Mouse (Mus musculus) hindbrain, embryonic 14.5 days (tissue): ENCODE measurements around the gene Cdkl3. TPM values are rescaled to one million over a fixed set of nuclear protein-coding genes. Genes with fewer than 3 reads are reported as not detected.
A peak's percentile ranks its signal among the peaks of the same experiment; 100 is the strongest.

Experiments
- ATAC-seq: fragments of 200-750 bp; cut with Nextera tagmentation; 2 replicates; pipeline ENCODE4 v1.8.0; 2017; ENCODE audit warnings: moderate number of reproducible peaks, mild to moderate bottlenecking, moderate TSS enrichment, moderate library complexity; ENCODE audit not compliant: low FRiP score
- DNase-seq: peaks from one replicate; pipeline ENCODE4 v3.0.0-alpha.2; 2015; ENCODE audit warnings: low spot score
- H3K27ac ChIP-seq: fragments of 300-500 bp; sonication (generic); 2 replicates; pipeline ENCODE4 v1.5.1; 2014; ENCODE audit warnings: mild to moderate bottlenecking, moderate library complexity
- H3K27me3 ChIP-seq: fragments of 300-500 bp; sonication (generic); 2 replicates; pipeline ENCODE4 v1.6.1; 2014; ENCODE audit warnings: mild to moderate bottlenecking, low read length, mixed read lengths; ENCODE audit not compliant: control insufficient read depth, insufficient read depth
- H3K36me3 ChIP-seq: fragments of 300-500 bp; sonication (generic); replicated peaks from 2 replicates; pipeline ENCODE4 v1.6.1; 2014; ENCODE audit not compliant: control insufficient read depth, insufficient read depth
- H3K4me1 ChIP-seq: fragments of 300-500 bp; sonication (generic); replicated peaks from 2 replicates; pipeline ENCODE4 v1.6.1; 2014; ENCODE audit warnings: antibody characterized with exemption, low read length, mixed read lengths; ENCODE audit not compliant: control insufficient read depth, insufficient read depth
- H3K4me2 ChIP-seq: fragments of 300-500 bp; sonication (generic); replicated peaks from 2 replicates; pipeline ENCODE4 v1.6.1; 2014; ENCODE audit warnings: mild to moderate bottlenecking, moderate library complexity
- H3K4me3 ChIP-seq: fragments of 300-500 bp; sonication (generic); replicated peaks from 2 replicates; pipeline ENCODE4 v1.5.1; 2014; ENCODE audit warnings: mild to moderate bottlenecking, low read length
- H3K9ac ChIP-seq: fragments of 300-500 bp; sonication (generic); 2 replicates; pipeline ENCODE4 v1.6.1; 2014
- H3K9me3 ChIP-seq: fragments of 300-500 bp; sonication (generic); 2 replicates; pipeline ENCODE4 v1.6.1; 2016; ENCODE audit warnings: low read length; ENCODE audit not compliant: control insufficient read depth
- WGBS: fragments of 180-500 bp; shearing (Covaris S2); extraction: QIAGEN DNeasy Blood & Tissue Kit; methylation state at CpG from one replicate; pipeline ENCODE4 v1.1.7; 2014; 5-methylcytosine and 5-hydroxymethylcytosine counted together
- polyA plus RNA-seq: library from polyadenylated mRNA; unstranded; fragments of >200 nt; fragmentation: Nextera tagmentation; extraction: Ambion mirVana; gene quantifications from 2 replicates; pipeline ENCODE4 v1.2.1, GENCODE M21; 2014

Cdkl3 gene
- 25.9 and 27.0 TPM in 2 replicates for polyA plus RNA-seq

GRCm38 (mm10) chr11:52003772-52004528, at the start of gene Cdkl3:
Gene Cdkl3 (plus strand): TSS chr11:52004221.
- no peaks in the 10 kb centered on the region for H3K9me3 ChIP-seq
- peak; percentile 91 for DNase-seq

GRCm38 (mm10) chr11:51956112-51956511, 47.9 kb upstream of the Cdkl3 start:
- Histone ChIP-seq H3K27me3 (no peaks in the 10 kb centered on the region), H3K36me3 (no peaks in the 10 kb centered on the region), H3K4me2 (no peak overlapping the region), H3K9me3 (no peaks in the 10 kb centered on the region), H3K9ac (no peak overlapping the region), H3K4me3 (no peak overlapping the region), H3K27ac (no peak overlapping the region), H3K4me1 (no peaks in the 10 kb centered on the region)
- DNase-seq (no peak), ATAC-seq (no peak)
- 81% methylated on average over 9 of the region's 9 CpGs for WGBS

More at GRCm38 (mm10) chr11:52003772-52004528, at the start of gene Cdkl3:
- WGBS = under 1% methylated on average over 51 of the region's 51 CpGs
- Histone ChIP-seq H3K4me1 (peaks cover 24% of the 10 kb centered on the region), H3K27me3 (no peaks in the 10 kb centered on the region), H3K36me3 (no peaks in the 10 kb centered on the region), H3K9ac (peak within 1 kb of the TSS; percentile 76), H3K4me3 (peak within 1 kb of the TSS; percentile 67), H3K4me2 (peak within 1 kb of the TSS; percentile 74), H3K27ac (peak within 1 kb of the TSS; percentile 87)
- ATAC-seq = peak; percentile 91

- DNase-seq = no peak
- no peak overlapping the region for H3K27ac ChIP-seq
- no peaks in the 10 kb centered on the region for H3K36me3 ChIP-seq
- WGBS = 91% methylated on average over 4 of the region's 4 CpGs
- H3K4me3 ChIP-seq = no peak overlapping the region
- H3K9me3 ChIP-seq = no peaks in the 10 kb centered on the region
- no peaks in the 10 kb centered on the region for H3K4me1 ChIP-seq
- no peaks in the 10 kb centered on the region for H3K27me3 ChIP-seq
- no peak overlapping the region for H3K9ac ChIP-seq
- ATAC-seq = no peak
- H3K4me2 ChIP-seq = no peak overlapping the region
These were observed 46.3 kb upstream of the Cdkl3 start for GRCm38 (mm10) chr11:51957760-51958159.

- WGBS = 86% methylated on average over 5 of the region's 5 CpGs
- no peaks in the 10 kb centered on the region for H3K9me3 ChIP-seq
- no peaks in the 10 kb centered on the region for H3K36me3 ChIP-seq
- no peak overlapping the region for H3K4me3 ChIP-seq
- ATAC-seq (no peak), DNase-seq (no peak)
- H3K4me1 ChIP-seq = no peaks in the 10 kb centered on the region
- no peak overlapping the region for H3K27ac ChIP-seq
- no peak overlapping the region for H3K4me2 ChIP-seq
- H3K9ac ChIP-seq = no peak overlapping the region
- H3K27me3 ChIP-seq = no peaks in the 10 kb centered on the region
These were observed 44.5 kb upstream of the Cdkl3 start for GRCm38 (mm10) chr11:51959511-51959910.

GRCm38 (mm10) chr11:51960061-51960460, 44.0 kb upstream of the Cdkl3 start:
- no peak for ATAC-seq
- H3K4me3 ChIP-seq = no peak overlapping the region
- no peaks in the 10 kb centered on the region for H3K27me3 ChIP-seq
- no peaks in the 10 kb centered on the region for H3K36me3 ChIP-seq
- no peak for DNase-seq
- no peaks in the 10 kb centered on the region for H3K9me3 ChIP-seq
- WGBS = 94% methylated on average over 4 of the region's 4 CpGs
- H3K27ac ChIP-seq = no peak overlapping the region
- no peak overlapping the region for H3K9ac ChIP-seq
- H3K4me2 ChIP-seq = no peak overlapping the region
- no peaks in the 10 kb centered on the region for H3K4me1 ChIP-seq

- no peak overlapping the region for H3K4me2 ChIP-seq
- no peaks in the 10 kb centered on the region for H3K27me3 ChIP-seq
- DNase-seq = no peak
- 71% methylated on average over 11 of the region's 11 CpGs for WGBS
- ATAC-seq = no peak
- H3K27ac ChIP-seq = no peak overlapping the region
- no peaks in the 10 kb centered on the region for H3K36me3 ChIP-seq
- no peaks in the 10 kb centered on the region for H3K9me3 ChIP-seq
- H3K4me1 ChIP-seq = no peaks in the 10 kb centered on the region
- H3K4me3 ChIP-seq = no peak overlapping the region
- H3K9ac ChIP-seq = no peak overlapping the region
These were observed 43.0 kb upstream of the Cdkl3 start for GRCm38 (mm10) chr11:51960967-51961471.

- DNase-seq = no peak
- 89% methylated on average over 8 of the region's 8 CpGs for WGBS
These were observed 42.3 kb upstream of the Cdkl3 start for GRCm38 (mm10) chr11:51961761-51962160.

GRCm38 (mm10) chr11:51962277-51962676, 41.7 kb upstream of the Cdkl3 start:
- Histone ChIP-seq H3K27ac (no peak overlapping the region), H3K4me1 (no peaks in the 10 kb centered on the region), H3K4me3 (no peak overlapping the region), H3K27me3 (no peaks in the 10 kb centered on the region), H3K4me2 (no peak overlapping the region), H3K36me3 (no peaks in the 10 kb centered on the region), H3K9me3 (no peaks in the 10 kb centered on the region), H3K9ac (no peak overlapping the region)
- WGBS = 91% methylated on average over 7 of the region's 7 CpGs
- ATAC-seq (no peak), DNase-seq (no peak)

More at GRCm38 (mm10) chr11:51961761-51962160, 42.3 kb upstream of the Cdkl3 start:
- H3K4me3 ChIP-seq = no peak overlapping the region
- H3K27ac ChIP-seq = no peak overlapping the region
- no peaks in the 10 kb centered on the region for H3K9me3 ChIP-seq
- H3K4me1 ChIP-seq = no peaks in the 10 kb centered on the region
- no peaks in the 10 kb centered on the region for H3K27me3 ChIP-seq
- ATAC-seq = no peak
- H3K4me2 ChIP-seq = no peak overlapping the region
- H3K9ac ChIP-seq = no peak overlapping the region
- H3K36me3 ChIP-seq = no peaks in the 10 kb centered on the region

GRCm38 (mm10) chr11:51966651-51967050, 37.4 kb upstream of the Cdkl3 start:
- no peaks in the 10 kb centered on the region for H3K27me3 ChIP-seq
- DNase-seq (no peak), ATAC-seq (no peak)
- H3K4me2 ChIP-seq = no peak overlapping the region
- H3K4me3 ChIP-seq = no peak overlapping the region
- WGBS = 83% methylated on average over 5 of the region's 5 CpGs
- H3K9me3 ChIP-seq = no peaks in the 10 kb centered on the region
- no peak overlapping the region for H3K27ac ChIP-seq
- peaks cover 5% of the 10 kb centered on the region; the same call in 1 of the 2 replicates for H3K4me1 ChIP-seq
- H3K36me3 ChIP-seq = peaks cover 19% of the 10 kb centered on the region
- H3K9ac ChIP-seq = no peak overlapping the region
